Mouse (Mus musculus) megakaryocyte-erythroid progenitor cell, adult 5-6 weeks (primary cell): ENCODE measurements around the gene Ipo13. TPM values are rescaled to one million over a fixed set of nuclear protein-coding genes. Genes with fewer than 3 reads are reported as not detected.

Experiments
- ATAC-seq: replicated peaks from 2 replicates; pipeline ENCODE4 v1.8.0; 2016; ENCODE audit warnings: mild to moderate bottlenecking, inconsistent platforms; ENCODE audit not compliant: severe bottlenecking, poor library complexity, low FRiP score, low TSS enrichment
- total RNA-seq, 2 experiments: library from RNA; stranded (forward) in 1 of 2; stranded (reverse) in 1 of 2; fragments of 200-1000, 215-1000 nt in 1 of 2; fragments of >200 nt in 1 of 2; fragmentation: Nextera tagmentation in 1 of 2; gene quantifications; 2 replicates each; pipeline ENCODE4 v1.2.3; 2014 to 2017

The Ipo13 gene
- total RNA-seq (2014; fragmentation: Nextera tagmentation) (18.4 and 23.4 TPM in 2 replicates), total RNA-seq (2017) (6.4 and 7.8 TPM in 2 replicates)

GRCm38 (mm10) chr4:117914591-117915442 is at the start of gene Ipo13:
Gene Ipo13 (minus strand): TSS chr4:117914999.
- peak; percentile 89 for ATAC-seq

- ATAC-seq = no peak
Measured at GRCm38 (mm10) chr4:117957492-117957891, 42.7 kb upstream of the Ipo13 start.

GRCm38 (mm10) chr4:117947493-117947892 is 32.7 kb upstream of the Ipo13 start:
- no peak for ATAC-seq

DNA sequence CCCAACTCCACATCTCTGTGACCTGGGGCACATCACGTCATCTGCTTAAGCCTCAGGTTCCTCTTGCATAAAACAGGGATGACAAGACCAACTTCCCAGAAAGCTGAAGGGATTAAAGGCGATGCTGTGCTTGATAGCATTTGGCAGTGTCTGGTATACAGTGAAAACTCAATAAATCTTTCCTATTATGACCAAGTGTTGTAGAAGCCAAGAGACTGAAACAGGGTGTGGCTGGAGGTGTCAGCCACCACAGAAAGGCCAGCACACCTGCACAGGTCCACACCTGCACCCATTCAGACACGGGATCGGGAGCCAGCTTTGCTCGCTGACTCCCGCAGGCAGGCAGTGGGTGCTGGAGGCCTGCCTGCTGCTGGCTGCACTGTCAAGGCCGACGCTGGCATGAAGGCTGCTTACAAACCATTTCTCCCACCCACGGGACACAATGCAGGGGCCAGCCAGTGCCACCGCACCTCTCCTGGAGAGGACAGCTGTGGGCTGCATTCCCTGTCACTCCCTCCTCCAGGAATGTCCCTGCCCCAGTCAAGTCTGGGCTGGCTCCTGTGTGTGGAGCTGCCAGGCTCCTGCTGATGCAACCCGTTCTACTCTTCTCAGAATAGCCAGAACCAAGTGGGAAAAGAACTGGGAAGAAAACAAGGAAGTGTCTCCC is 32.0 kb upstream of the Ipo13 start:
- ATAC-seq = no peak

- no peak for ATAC-seq
Measured at GRCm38 (mm10) chr4:117943317-117943716, 28.5 kb upstream of the Ipo13 start.

DNA sequence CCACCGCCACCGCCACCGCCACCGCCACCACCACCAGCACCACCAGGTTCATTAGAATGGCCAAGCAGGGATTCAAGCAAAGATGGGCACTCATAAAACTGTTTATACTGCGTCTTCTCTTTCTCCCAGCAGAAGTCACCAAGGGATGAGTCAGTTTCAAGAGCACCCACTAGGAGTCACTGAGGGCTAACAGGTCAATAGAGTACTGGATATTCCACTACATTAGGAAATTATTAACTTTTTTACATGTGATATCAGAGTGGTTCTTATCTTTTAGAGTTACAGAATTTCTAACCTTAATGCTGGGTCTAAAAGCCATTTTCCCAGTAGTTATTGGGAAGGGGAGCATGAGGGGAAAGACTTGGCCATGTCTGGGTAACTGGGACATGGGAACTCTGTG is 22.2 kb upstream of the Ipo13 start:
- ATAC-seq = no peak

GRCm38 (mm10) chr4:117934081-117934480 is 19.3 kb upstream of the Ipo13 start:
- no peak for ATAC-seq

GRCm38 (mm10) chr4:117933248-117933647 is 18.4 kb upstream of the Ipo13 start:
- ATAC-seq = no peak

- no peak for ATAC-seq
Measured at GRCm38 (mm10) chr4:117929391-117929881, 14.6 kb upstream of the Ipo13 start, which contains the start of gene Artn. Gene Artn (minus strand): TSS chr4:117929763.

DNA sequence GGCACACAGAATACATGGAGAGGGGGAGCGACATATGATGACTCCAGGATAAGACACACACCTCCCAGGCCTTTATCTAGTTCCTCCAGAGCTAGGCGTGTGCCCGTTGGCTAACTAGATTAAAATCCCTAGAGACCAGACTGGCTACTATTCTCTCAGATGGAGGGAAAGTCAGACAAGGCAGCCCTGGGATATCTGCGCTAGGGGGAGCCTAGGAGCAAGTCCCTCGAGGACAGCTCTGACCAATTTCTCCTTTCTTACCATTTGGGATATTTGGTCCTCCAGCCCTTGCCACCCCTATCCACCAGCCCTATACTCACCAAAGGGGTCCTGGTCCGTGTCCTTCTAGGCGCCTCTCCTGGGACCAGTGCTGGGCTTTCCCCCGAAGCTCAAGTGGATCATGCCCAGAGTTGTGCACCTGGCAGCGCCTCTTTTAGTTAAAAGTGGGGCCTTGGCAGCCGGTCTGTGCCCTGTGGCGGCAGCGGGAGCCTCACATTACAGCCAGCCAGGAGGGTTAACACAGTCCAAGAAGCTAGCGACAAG is 14.0 kb upstream of the Ipo13 start:
- ATAC-seq = peak; percentile 88

DNA sequence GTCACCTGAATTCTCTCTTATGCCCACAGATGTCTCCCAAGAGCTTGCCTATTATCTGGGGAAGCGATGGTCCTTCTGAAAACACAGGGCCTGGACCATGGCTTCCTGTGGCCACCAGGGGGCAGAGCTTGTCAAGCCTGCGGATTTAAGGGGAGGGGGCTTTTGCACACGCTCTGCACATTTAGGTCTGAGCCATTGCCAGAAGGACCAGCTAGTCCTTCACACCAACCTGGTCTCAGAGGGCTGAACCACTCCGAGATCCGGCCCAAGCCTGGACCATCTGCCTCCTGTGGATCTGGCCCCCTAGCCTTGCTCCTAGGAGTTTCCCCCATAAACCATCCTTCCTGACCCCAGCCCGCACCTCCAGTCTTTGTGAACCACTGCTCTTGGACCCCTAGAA is 13.4 kb upstream of the Ipo13 start:
- ATAC-seq = peak; percentile 31

DNA sequence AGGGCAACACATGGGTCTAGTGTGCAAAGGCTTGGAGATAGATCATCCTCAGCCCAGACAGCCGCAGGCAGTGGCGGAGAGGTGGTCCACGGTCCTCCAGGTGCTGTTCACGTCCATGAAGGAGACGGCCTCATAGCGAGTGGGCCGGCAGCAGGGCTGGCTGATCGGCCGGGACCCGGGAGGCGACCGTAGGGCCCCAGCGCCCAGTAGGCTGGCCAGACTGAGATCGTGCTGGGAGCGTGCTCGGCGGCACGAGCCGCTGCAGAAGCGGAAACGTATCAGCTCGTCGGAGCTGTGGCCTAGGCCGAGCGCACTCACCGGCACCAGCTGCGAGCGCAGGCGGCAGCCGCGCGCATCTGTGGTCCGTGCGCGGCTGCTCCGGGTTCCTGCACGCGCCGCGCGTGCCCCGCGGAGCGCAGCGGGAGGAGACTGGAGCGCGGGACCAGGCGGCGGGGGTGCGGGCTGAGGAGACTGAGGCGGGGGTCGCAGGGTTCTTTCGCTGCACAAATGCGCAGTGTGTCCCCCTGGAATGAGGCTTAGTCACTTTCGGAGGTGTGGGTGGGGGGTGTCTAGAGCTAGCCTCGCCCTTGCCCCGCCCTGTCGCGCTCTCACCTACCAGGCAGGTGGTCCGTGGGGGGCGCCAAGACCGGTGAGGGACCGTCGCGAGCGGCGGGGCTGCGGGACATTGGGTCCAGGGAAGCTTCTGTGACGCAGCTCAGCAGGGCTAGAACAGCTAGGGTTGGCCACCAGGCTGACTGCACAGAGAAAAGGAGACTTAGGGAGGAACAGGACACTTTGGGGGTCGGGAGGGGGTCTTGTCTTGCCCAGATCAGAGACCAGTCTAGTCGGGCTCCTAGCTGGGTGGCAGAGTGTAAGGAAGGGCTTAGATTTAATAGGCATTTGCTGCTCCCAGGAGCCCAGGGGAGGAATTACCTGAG is 12.0 kb upstream of the Ipo13 start:
- no peak for ATAC-seq

DNA sequence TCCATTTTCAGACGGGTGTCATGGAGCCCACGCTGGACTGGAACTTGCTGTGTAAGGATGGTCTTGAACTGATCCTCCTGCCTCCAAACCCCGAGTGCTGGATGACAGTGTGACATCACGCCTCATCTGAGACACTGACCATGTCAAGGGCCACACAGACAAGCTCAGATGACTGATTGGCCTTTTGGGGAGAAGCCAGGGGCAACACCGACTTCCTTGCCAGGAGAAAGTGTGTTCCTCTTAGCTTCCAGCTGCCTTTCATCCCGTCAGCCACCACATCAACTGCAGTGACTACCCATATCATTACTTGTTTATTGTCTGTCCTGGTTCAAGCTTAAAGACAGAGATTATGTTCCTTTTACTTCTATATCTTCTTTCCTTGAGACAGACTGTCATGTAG is 10.1 kb upstream of the Ipo13 start:
- ATAC-seq = no peak

GRCm38 (mm10) chr4:117923450-117923849 is 8.7 kb upstream of the Ipo13 start:
- no peak for ATAC-seq

GRCm38 (mm10) chr4:117921358-117921757 is 6.6 kb upstream of the Ipo13 start:
- no peak for ATAC-seq

GRCm38 (mm10) chr4:117918762-117919161 is 4.0 kb upstream of the Ipo13 start:
- no peak for ATAC-seq

- ATAC-seq = no peak
Measured at GRCm38 (mm10) chr4:117918261-117918660, 3.5 kb upstream of the Ipo13 start.

DNA sequence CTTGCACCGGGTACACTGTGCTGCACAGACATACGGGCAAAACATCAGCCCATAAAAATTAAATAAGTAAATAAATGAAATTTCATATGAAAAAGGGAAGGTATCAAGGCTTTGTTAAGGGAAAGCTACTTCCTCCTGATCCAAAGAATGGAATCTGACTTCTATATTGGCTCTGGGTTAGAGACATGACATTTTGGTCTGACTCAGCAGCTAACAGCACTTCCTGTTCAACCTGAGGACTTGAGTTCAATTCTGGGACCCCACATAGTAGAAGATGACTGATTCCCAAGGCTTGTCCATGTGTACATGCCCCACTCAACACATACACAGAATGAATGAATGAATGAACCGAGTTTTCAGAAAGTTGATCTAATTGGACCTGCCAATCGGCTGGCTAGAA is 3.0 kb upstream of the Ipo13 start:
- no peak for ATAC-seq

DNA sequence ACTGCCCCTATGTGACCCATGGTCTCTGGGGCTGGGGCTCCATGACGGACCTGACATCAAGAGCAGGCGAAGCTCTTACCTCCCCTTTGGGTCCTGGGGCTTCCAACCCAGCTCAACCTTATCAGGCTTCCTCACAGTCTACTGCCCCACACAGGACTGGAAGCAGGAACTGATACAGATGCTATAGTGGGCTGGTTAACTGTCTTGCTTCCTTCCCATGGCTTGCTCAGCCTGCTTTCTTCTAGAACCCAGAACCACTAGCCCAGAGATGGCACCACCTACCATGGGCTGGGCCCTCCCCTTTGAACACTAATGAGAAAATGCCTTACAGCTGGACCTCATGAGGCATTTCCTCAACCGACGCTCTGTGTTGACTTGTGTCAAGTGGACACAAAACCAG is 2.6 kb upstream of the Ipo13 start:
- ATAC-seq = no peak
